Mouse (Mus musculus): ENCODE results near the gene Gm11273.
A peak's percentile ranks its signal among the peaks of the same experiment; 100 is the strongest.
"Not testable (repeated sequence)": the region's sequence is repeated elsewhere in the genome, so short reads cannot be mapped to it uniquely, and the experiment has no call there.

The Gm11273 gene

GRCm38 (mm10) chr13:21501182-21501581 lies at the start of gene Gm11273:
Gm11273 (minus strand) TSS chr13:21501418.
- DNase-seq (ENCODE audit: low read depth, low spot score), result not testable (repeated sequence)

- no peak for DNase-seq (ENCODE audit: low read depth, low spot score)
These were observed 49.3 kb upstream of the Gm11273 start for GRCm38 (mm10) chr13:21550416-21551110.

- no peak for DNase-seq (ENCODE audit: low read depth, low spot score)
These were observed 48.3 kb upstream of the Gm11273 start for GRCm38 (mm10) chr13:21549487-21549886.

GRCm38 (mm10) chr13:21542708-21543107 lies 41.5 kb upstream of the Gm11273 start, which contains the start of gene Olfr1366:
Olfr1366 (minus strand) TSS chr13:21542808.
- DNase-seq (ENCODE audit: low read depth, low spot score), result no peak

GRCm38 (mm10) chr13:21530781-21531201 lies 29.6 kb upstream of the Gm11273 start, which contains the start of gene Zkscan8:
Zkscan8 (minus strand) TSS chr13:21531120.
- DNase-seq (ENCODE audit: low read depth, low spot score), result peak; percentile 86

GRCm38 (mm10) chr13:21530136-21530535 lies 28.9 kb upstream of the Gm11273 start:
- peak; percentile 39 for DNase-seq (ENCODE audit: low read depth, low spot score)

GRCm38 (mm10) chr13:21506221-21506649 lies 5.0 kb upstream of the Gm11273 start:
- peak; percentile 92 for DNase-seq (ENCODE audit: low read depth, low spot score)

GRCm38 (mm10) chr13:21502296-21502695 lies 1.1 kb upstream of the Gm11273 start:
- no peak for DNase-seq (ENCODE audit: low read depth, low spot score)

- DNase-seq (ENCODE audit: low read depth, low spot score), result no peak
These were observed 6.1 kb downstream of the Gm11273 start, which contains the start of gene AK157302 for GRCm38 (mm10) chr13:21495080-21495479. AK157302 (plus strand) TSS chr13:21495223.

- peak; percentile 62 for DNase-seq (ENCODE audit: low read depth, low spot score)
These were observed 8.4 kb downstream of the Gm11273 start for GRCm38 (mm10) chr13:21492847-21493246.

GRCm38 (mm10) chr13:21486881-21487280 lies 14.3 kb downstream of the Gm11273 start:
- no peak for DNase-seq (ENCODE audit: low read depth, low spot score)

- peak; percentile 49 for DNase-seq (ENCODE audit: low read depth, low spot score)
These were observed 22.2 kb downstream of the Gm11273 start, which contains the start of the genes Zkscan4 and Gm10065 for GRCm38 (mm10) chr13:21478759-21479670. Zkscan4 (plus strand) TSS chr13:21478907. Gm10065 (minus strand) TSS chr13:21479441.

GRCm38 (mm10) chr13:21472427-21472826 lies 28.8 kb downstream of the Gm11273 start:
- DNase-seq (ENCODE audit: low read depth, low spot score), result no peak

- DNase-seq (ENCODE audit: low read depth, low spot score), result no peak
These were observed 32.1 kb downstream of the Gm11273 start for GRCm38 (mm10) chr13:21469097-21469496.

GRCm38 (mm10) chr13:21468061-21469019 lies 32.9 kb downstream of the Gm11273 start, which contains the start of gene Nkapl:
Nkapl (minus strand) TSS chr13:21468509.
- DNase-seq (ENCODE audit: low read depth, low spot score), result no peak

GRCm38 (mm10) chr13:21467336-21467735 lies 33.9 kb downstream of the Gm11273 start:
- no peak for DNase-seq (ENCODE audit: low read depth, low spot score)

GRCm38 (mm10) chr13:21462516-21462915 lies 38.7 kb downstream of the Gm11273 start:
- not testable (repeated sequence) for DNase-seq (ENCODE audit: low read depth, low spot score)

- peak; percentile 19 for DNase-seq (ENCODE audit: low read depth, low spot score)
These were observed 44.9 kb downstream of the Gm11273 start for GRCm38 (mm10) chr13:21456347-21456746.

- DNase-seq (ENCODE audit: low read depth, low spot score), result no peak
These were observed 47.1 kb downstream of the Gm11273 start for GRCm38 (mm10) chr13:21454133-21454532.

- DNase-seq (ENCODE audit: low read depth, low spot score), result peak; percentile 88
These were observed 47.8 kb downstream of the Gm11273 start, which contains the start of gene Zscan26 for GRCm38 (mm10) chr13:21453449-21453848. Zscan26 (minus strand) TSS chr13:21453730.

- no peak for DNase-seq (ENCODE audit: low read depth, low spot score)
These were observed 48.2 kb downstream of the Gm11273 start for GRCm38 (mm10) chr13:21453042-21453441.
